Mouse (Mus musculus): Measurements from ENCODE around the gene Slc2a1.

GRCm38 (mm10) chr4:119109640-119110039, 1.1 kb downstream of the Slc2a1 start:
- no peak for TF ChIP-seq CTCF (IDR thresholded peaks at IDR 0.05; ENCODE audit: low read depth)
- TF ChIP-seq EP300 (IDR thresholded peaks at IDR 0.05; ENCODE audit: low read depth), result no peak

Measured in heart, postnatal 0 days (tissue).